Mouse (Mus musculus) heart, embryonic 10.5 days (tissue): ENCODE data around the gene Wdr24. TPM values are rescaled to one million over a fixed set of nuclear protein-coding genes. Genes with fewer than 3 reads are reported as not detected.
"Not testable (repeated sequence)": the region's sequence is repeated elsewhere in the genome, so short reads cannot be mapped to it uniquely, and the experiment has no call there.

Source experiments
- DNase-seq: peaks from one replicate; pipeline ENCODE4 v3.0.0-alpha.2; 2017; ENCODE audit warnings: low spot score
- H3K27ac ChIP-seq: fragments of 300-500 bp; sonication (generic); 2 replicates; pipeline ENCODE4 v1.5.1; 2016; ENCODE audit warnings: mild to moderate bottlenecking
- H3K27me3 ChIP-seq: fragments of 300-500 bp; sonication (generic); 2 replicates; pipeline ENCODE4 v1.6.1; 2016; ENCODE audit warnings: mild to moderate bottlenecking; ENCODE audit not compliant: poor library complexity, insufficient read depth, severe bottlenecking
- H3K36me3 ChIP-seq: fragments of 300-500 bp; sonication (generic); 2 replicates; pipeline ENCODE4 v1.6.1; 2016; ENCODE audit warnings: mild to moderate bottlenecking, moderate library complexity
- H3K4me1 ChIP-seq: fragments of 300-500 bp; sonication (generic); 2 replicates; pipeline ENCODE4 v1.6.1; 2016; ENCODE audit warnings: mild to moderate bottlenecking
- H3K4me3 ChIP-seq: fragments of 300-500 bp; sonication (generic); 2 replicates; pipeline ENCODE4 v1.5.1; 2016; ENCODE audit warnings: mild to moderate bottlenecking, moderate library complexity
- H3K9me3 ChIP-seq: fragments of 300-500 bp; sonication (generic); 2 replicates; pipeline ENCODE4 v1.6.1; 2016; ENCODE audit warnings: mild to moderate bottlenecking, moderate library complexity
- WGBS: fragments of 180-500 bp; shearing (Covaris S2); methylation state at CpG from one replicate; pipeline ENCODE4 v1.1.7; 2016; 5-methylcytosine and 5-hydroxymethylcytosine counted together
- polyA plus RNA-seq: library from polyadenylated mRNA; unstranded; fragments of >200 nt; fragmentation: Nextera tagmentation; extraction: Ambion mirVana; gene quantifications from 2 replicates; pipeline ENCODE4 v1.2.1, GENCODE M21; 2016

Wdr24 gene
- polyA plus RNA-seq, 1 experiment from 2014 or later: 23.0 TPM

GRCm38 (mm10) chr17:25794197-25794596 lies 29.2 kb upstream of the Wdr24 start:
- Histone ChIP-seq H3K36me3 (peaks cover 27% of the 10 kb centered on the region), H3K4me1 (peaks cover 60% of the 10 kb centered on the region), H3K9me3 (no peaks in the 10 kb centered on the region), H3K4me3 (no peak overlapping the region), H3K27ac (0 out of 2 replicates have a peak overlapping the region, but pooled peaks have one; percentile 22), H3K27me3 (no peaks in the 10 kb centered on the region)
- DNase-seq: no peak
- WGBS: 82% methylated on average over 13 of the region's 13 CpGs

DNA sequence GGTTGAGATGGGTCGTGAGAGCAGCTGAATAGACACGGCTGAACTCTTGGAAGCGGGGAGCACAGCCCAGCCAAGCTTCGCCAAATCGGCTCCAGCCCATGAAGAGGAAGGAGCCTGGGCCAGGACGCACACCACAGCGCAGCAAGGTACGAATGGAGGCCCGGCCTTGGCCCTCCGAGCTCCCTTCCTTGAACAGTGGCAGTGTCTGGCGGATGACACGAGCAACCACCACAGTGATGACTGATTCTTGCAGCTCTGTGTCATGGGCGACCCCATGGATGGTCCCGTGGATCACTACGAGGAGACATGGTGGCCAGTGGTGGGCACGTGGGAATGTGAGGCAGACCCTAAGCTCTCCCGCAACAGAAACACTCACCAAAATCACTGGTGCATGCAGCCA lies 28.4 kb upstream of the Wdr24 start:
- no peak for DNase-seq
- H3K27me3 ChIP-seq: no peaks in the 10 kb centered on the region
- H3K4me3 ChIP-seq: peak overlapping the region; percentile 80
- H3K4me1 ChIP-seq: peaks cover 60% of the 10 kb centered on the region
- H3K27ac ChIP-seq: peak overlapping the region; percentile 87
- WGBS: 87% methylated on average over 17 of the region's 17 CpGs
- H3K9me3 ChIP-seq: no peaks in the 10 kb centered on the region
- peaks cover 19% of the 10 kb centered on the region for H3K36me3 ChIP-seq

- H3K4me1 ChIP-seq: peaks cover 58% of the 10 kb centered on the region
- H3K27ac ChIP-seq: peak within 1 kb of the TSS; percentile 87
- no peaks in the 10 kb centered on the region for H3K27me3 ChIP-seq
- no peak for DNase-seq
- no peaks in the 10 kb centered on the region for H3K9me3 ChIP-seq
- H3K36me3 ChIP-seq: peaks cover 15% of the 10 kb centered on the region
- 10% methylated on average over 6 of the region's 6 CpGs for WGBS
- peak within 1 kb of the TSS; percentile 80 for H3K4me3 ChIP-seq
These were observed 27.8 kb upstream of the Wdr24 start, which contains the start of gene AC134908.4 for GRCm38 (mm10) chr17:25795609-25796092. TSS of gene AC134908.4 (minus strand) at chr17:25795659.

DNA sequence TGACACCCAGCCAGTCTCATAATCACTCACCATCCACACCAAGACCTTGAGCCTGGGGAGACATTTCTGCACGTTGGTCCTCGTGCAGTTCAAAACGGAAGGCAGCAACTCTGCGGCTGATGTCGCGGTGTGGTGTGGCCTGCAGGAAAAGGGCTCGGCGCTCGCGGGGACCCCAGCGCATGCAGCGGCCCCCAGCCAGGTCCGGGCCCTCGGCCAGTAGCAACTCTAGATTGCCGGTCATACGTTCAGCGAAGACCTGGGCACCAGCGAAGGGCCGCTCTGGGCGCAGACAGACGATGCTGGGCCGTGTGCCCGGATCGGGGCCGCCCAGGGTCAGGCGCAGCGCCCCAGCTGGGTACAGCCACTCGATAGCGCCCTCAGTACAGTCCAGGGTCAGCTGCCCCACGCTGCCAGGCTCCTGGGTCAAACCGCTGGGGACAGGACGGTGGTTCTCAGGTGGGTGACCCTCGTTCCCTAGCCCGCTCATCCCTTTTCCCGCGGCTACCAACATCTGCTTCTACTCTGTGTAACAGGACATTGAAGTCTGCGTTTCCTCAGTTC lies 27.1 kb upstream of the Wdr24 start:
- no peak for DNase-seq
- WGBS: under 1% methylated on average over 37 of the region's 37 CpGs

GRCm38 (mm10) chr17:25796951-25797369 lies 26.5 kb upstream of the Wdr24 start, which contains the start of gene Metrn:
TSS of gene Metrn (minus strand) at chr17:25797136.
- DNase-seq: peak; percentile 95
- Histone ChIP-seq H3K9me3 (no peaks in the 10 kb centered on the region), H3K4me1 (peaks cover 46% of the 10 kb centered on the region), H3K36me3 (peaks cover 14% of the 10 kb centered on the region), H3K27me3 (no peaks in the 10 kb centered on the region), H3K4me3 (peak within 1 kb of the TSS; percentile 80), H3K27ac (peak within 1 kb of the TSS; percentile 87)
- WGBS: under 1% methylated on average over 35 of the region's 35 CpGs

More for the DNA sequence above, 27.1 kb upstream of the Wdr24 start:
- H3K4me3 ChIP-seq: peak overlapping the region; percentile 80
- no peaks in the 10 kb centered on the region for H3K27me3 ChIP-seq
- peak overlapping the region; percentile 87 for H3K27ac ChIP-seq
- peaks cover 53% of the 10 kb centered on the region for H3K4me1 ChIP-seq
- H3K36me3 ChIP-seq: peaks cover 14% of the 10 kb centered on the region
- no peaks in the 10 kb centered on the region for H3K9me3 ChIP-seq

DNA sequence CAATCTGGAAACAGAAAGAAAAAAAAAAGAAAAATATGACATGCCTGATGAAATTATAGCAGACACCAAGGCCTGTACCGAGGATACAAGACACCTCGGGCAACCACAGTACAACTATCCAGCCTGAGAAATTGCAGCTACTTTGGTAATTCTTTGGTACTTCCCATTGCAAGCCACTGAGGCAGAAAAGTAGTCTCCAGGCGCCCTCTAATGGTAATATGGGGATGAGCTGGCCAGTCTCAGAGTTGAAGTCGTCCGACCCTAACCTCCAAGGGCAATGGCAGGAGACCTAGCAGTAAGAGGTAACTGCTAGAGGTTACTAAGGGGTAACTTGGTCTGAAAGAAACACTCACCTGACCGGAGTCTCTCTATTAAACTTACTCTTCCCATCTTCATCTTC lies 22.4 kb upstream of the Wdr24 start:
- no peak for DNase-seq
- no peaks in the 10 kb centered on the region for H3K36me3 ChIP-seq
- H3K27ac ChIP-seq: no peak overlapping the region
- no peak overlapping the region for H3K4me3 ChIP-seq
- H3K27me3 ChIP-seq: peaks cover 13% of the 10 kb centered on the region
- no peaks in the 10 kb centered on the region for H3K9me3 ChIP-seq
- peaks cover 29% of the 10 kb centered on the region for H3K4me1 ChIP-seq
- 4% methylated on average over 6 of the region's 6 CpGs for WGBS

DNA sequence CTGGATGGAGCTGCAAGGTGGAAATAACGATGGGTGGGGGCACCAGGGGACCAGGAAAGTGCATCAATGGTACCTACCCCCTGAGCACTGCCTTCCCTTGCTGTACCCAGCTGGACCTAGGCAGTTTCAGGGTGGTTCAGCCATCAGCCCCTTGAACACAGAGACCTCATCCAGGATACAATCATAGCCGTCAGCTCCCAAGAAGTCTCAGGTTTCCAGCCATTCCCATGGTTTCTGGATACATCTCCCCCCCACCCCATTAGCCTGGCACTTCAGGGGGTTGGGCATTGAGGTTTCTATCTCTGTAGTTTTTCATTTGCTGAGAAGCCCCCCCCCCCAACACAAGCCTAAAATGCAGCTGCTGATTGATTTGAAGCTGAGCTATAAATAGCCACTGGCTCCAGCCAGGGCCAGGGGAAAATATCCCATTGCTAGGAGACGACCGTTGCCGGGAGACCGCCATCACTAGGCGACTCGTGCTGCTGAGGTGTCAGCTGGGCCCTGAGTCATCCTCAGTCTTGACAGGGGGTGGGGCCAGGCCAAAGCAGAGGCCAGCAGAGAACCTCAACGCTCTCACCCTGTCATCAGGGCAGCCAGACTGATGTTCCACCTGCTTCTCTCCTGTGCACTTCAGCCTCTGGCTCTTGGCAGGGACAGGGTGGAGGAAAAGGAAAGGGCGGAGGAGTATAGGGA lies 20.5 kb upstream of the Wdr24 start:
- H3K27ac ChIP-seq: peak overlapping the region; percentile 81
- 10% methylated on average over 10 of the region's 10 CpGs for WGBS
- H3K4me1 ChIP-seq: peaks cover 18% of the 10 kb centered on the region
- H3K9me3 ChIP-seq: no peaks in the 10 kb centered on the region
- peak overlapping the region; percentile 22; the same call in 1 of the 2 replicates for H3K4me3 ChIP-seq
- peak; percentile 95 for DNase-seq
- peaks cover 27% of the 10 kb centered on the region for H3K27me3 ChIP-seq
- H3K36me3 ChIP-seq: no peaks in the 10 kb centered on the region

GRCm38 (mm10) chr17:25806507-25806906 lies 16.9 kb upstream of the Wdr24 start:
- no peak overlapping the region for H3K4me3 ChIP-seq
- H3K9me3 ChIP-seq: no peaks in the 10 kb centered on the region
- H3K27me3 ChIP-seq: peaks cover 62% of the 10 kb centered on the region
- 80% methylated on average over 4 of the region's 4 CpGs for WGBS
- peaks cover 37% of the 10 kb centered on the region for H3K4me1 ChIP-seq
- H3K27ac ChIP-seq: no peak overlapping the region
- no peaks in the 10 kb centered on the region for H3K36me3 ChIP-seq
- no peak for DNase-seq

DNA sequence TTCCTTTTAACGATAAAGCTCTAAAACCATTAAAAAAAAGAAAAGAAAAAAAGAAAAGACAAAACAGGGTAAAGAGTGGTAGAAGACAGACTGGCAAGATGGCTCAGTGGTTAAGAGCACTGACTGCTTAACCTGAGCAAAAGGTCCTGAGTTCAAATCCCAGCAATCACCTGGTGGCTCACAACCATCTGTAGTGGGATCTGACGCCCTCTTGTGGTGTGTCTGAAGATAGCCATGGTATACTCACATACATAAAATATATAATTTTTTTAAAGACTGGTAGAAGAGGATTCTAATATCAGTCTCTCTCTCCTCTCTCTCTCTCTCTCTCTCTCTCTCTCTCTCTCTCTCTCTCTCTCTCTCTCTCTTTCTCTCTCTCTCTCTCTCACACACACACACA lies 16.0 kb upstream of the Wdr24 start:
- not testable (repeated sequence) for H3K27ac ChIP-seq, H3K4me3 ChIP-seq, H3K9me3 ChIP-seq, H3K36me3 ChIP-seq, DNase-seq
- peaks cover 32% of the 10 kb centered on the region for H3K4me1 ChIP-seq
- WGBS: 43% methylated on average over 2 of the region's 2 CpGs
- peaks cover 67% of the 10 kb centered on the region for H3K27me3 ChIP-seq

DNA sequence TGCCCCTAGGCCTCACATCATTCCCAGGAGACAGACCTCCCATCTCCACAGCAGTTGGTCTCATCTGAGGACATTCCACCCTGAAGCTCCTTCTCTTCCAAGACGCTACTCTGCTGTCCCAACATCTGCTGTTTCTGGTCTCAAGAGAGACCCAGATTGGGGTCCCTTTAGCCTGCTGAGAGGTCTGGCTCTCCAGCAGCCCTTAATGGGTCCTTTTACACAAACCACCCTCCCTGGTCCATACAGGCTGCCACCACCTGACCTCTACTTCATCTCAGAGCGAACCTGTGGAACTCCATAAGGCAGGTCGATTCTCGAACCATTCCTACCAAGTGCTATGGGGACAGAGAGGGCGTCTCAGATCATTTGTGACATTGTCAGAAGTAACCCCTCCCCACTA lies 15.4 kb upstream of the Wdr24 start:
- H3K4me3 ChIP-seq: peak overlapping the region; percentile 76
- 42% methylated on average over 5 of the region's 5 CpGs for WGBS
- peaks cover 26% of the 10 kb centered on the region for H3K4me1 ChIP-seq
- no peak overlapping the region for H3K27ac ChIP-seq
- no peak for DNase-seq
- H3K27me3 ChIP-seq: peaks cover 73% of the 10 kb centered on the region
- H3K9me3 ChIP-seq: no peaks in the 10 kb centered on the region
- no peaks in the 10 kb centered on the region for H3K36me3 ChIP-seq

GRCm38 (mm10) chr17:25808789-25809605 lies 14.4 kb upstream of the Wdr24 start, which contains the start of gene Fbxl16:
TSS of gene Fbxl16 (plus strand) at chr17:25809085.
- peak within 1 kb of the TSS; percentile 76 for H3K4me3 ChIP-seq
- H3K4me1 ChIP-seq: peaks cover 23% of the 10 kb centered on the region
- peak within 1 kb of the TSS; percentile 67 for H3K27ac ChIP-seq
- under 1% methylated on average over 87 of the region's 100 CpGs for WGBS
- peaks cover 80% of the 10 kb centered on the region for H3K27me3 ChIP-seq
- DNase-seq: no peak
- no peaks in the 10 kb centered on the region for H3K9me3 ChIP-seq
- no peaks in the 10 kb centered on the region for H3K36me3 ChIP-seq

DNA sequence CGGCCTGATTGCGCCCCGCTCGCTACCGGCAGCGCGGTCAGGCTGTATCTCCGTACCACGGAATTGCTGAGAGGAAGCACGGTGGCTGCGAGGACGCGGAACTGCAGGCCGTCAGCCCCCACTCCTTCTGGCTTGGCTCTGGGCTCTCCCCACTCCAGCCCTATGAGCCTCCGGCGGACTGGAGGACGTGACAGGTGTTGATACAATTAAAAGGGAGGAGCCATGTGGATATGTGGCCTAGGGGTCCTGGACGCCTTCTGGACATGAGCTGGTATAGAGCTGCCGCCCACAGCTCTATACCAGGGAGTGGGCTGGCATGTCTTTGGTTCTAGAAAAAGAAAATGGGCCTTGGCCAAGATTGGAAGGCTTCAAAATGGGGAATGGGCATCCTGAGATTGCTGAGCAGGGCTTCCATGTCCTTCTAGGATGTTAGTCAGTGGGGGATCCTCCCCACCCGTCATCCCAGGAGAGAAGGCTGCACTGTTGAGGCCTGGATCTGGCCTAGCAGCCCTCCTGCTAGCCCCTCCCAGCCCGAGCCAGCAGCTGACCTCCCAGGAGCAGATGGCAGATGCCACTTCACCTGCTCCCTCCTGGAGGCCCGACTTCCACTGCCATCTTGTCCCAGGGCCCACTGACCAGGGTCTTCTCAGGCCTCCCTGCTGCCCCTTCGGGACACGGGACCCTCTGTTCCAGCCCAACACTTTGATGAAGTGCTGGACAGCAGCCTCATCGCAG lies 13.7 kb upstream of the Wdr24 start:
- H3K9me3 ChIP-seq: no peaks in the 10 kb centered on the region
- no peaks in the 10 kb centered on the region for H3K36me3 ChIP-seq
- H3K4me1 ChIP-seq: peaks cover 23% of the 10 kb centered on the region
- H3K27ac ChIP-seq: peak overlapping the region; percentile 67
- H3K27me3 ChIP-seq: peaks cover 83% of the 10 kb centered on the region
- WGBS: 12% methylated on average over 25 of the region's 25 CpGs
- no peak for DNase-seq
- peak overlapping the region; percentile 76 for H3K4me3 ChIP-seq
